Mouse (Mus musculus): ENCODE measurements around the gene Neu1.

GRCm38 (mm10) chr17:34895724-34896123, 35.3 kb upstream of the Neu1 start:
- TF ChIP-seq CTCF (IDR thresholded peaks at IDR 0.05; ENCODE audit: low read depth, low read length) (no peak), GATA1 (IDR thresholded peaks at IDR 0.05; ENCODE audit: borderline replicate concordance, low read length) (no peak), TAL1 (conservative IDR thresholded peaks at IDR 0.05; ENCODE audit: low read depth, low read length) (no peak)
